Mouse (Mus musculus): Measurements from ENCODE around the gene Osbp2. TPM values are rescaled to one million over a fixed set of nuclear protein-coding genes. Genes with fewer than 3 reads are reported as not detected.

The Osbp2 gene
- polyA plus RNA-seq, 1 experiment from 2014 or later = 0.20 TPM

DNA sequence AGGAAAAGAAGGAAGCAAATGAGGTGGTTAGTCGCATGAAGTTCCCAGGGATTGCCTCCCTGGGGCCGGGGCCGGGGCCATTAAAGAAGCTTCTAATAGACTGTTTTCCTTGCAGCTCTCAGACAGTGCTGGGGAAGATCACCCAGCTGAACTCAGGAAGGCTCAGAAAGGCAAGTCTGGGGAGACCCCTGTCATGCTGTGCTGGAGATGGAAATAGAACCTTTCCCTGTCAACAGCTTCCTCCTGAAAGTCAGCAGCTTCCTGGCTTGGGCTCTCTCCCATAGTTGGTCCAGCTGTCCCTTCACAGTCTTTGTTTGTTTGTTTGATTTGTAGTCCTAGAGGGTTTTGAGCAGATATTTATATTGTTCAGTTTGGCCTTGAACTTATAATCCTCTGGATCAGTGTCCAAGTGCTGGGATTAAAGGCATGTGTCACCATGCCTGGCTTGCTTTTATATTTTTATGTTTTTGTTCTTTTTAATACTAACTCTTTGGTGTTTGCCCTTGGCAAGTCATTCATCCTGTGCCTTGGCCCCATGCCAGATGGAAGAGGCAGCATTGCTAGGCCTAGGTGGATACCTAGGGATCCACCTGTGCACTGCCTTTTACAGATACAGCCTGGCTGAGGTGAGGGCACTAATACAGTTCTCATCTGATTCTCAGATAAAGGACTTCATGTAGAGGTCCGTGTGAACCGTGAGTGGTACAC lies 178.8 kb downstream of the Osbp2 start:
- Histone ChIP-seq H3K9me3 (no peaks in the 10 kb centered on the region), H3K4me3 (no peak overlapping the region), H3K9ac (no peak overlapping the region), H3K4me2 (no peak overlapping the region), H3K36me3 (peaks cover 85% of the 10 kb centered on the region), H3K27ac (no peak overlapping the region), H3K27me3 (no peaks in the 10 kb centered on the region), H3K4me1 (no peaks in the 10 kb centered on the region)
- 90% methylated on average over 5 of the region's 5 CpGs for WGBS
- no peak for ATAC-seq (ENCODE audit: borderline replicate concordance, extremely low read depth, low FRiP score, low TSS enrichment)

DNA sequence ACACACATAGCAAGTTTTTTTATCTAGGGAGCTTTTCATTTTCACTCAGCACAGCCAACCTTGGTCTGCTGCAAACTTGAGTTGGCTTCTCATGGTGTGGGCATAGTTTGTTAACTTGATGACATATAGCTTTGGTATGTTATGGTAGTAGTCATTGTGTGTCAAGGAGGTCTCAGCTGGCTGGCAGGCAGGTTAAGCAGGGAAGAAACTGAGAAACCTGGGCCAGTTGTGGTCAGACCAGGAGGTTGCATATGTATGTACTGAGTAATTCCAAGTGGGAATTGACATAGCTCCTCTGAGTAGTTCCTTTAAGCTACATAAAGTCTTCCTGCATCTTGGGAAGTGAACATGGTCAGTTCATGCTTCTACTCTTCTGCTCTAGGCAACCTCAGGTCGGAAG lies 179.5 kb downstream of the Osbp2 start:
- WGBS = 100% methylated on average over 1 of the region's 1 CpGs
- no peak overlapping the region for H3K9ac ChIP-seq
- ATAC-seq (ENCODE audit: borderline replicate concordance, extremely low read depth, low FRiP score, low TSS enrichment) = no peak
- peaks cover 83% of the 10 kb centered on the region for H3K36me3 ChIP-seq
- H3K27ac ChIP-seq = no peak overlapping the region
- H3K4me2 ChIP-seq = no peak overlapping the region
- no peaks in the 10 kb centered on the region for H3K4me1 ChIP-seq
- H3K4me3 ChIP-seq = no peak overlapping the region
- H3K27me3 ChIP-seq = no peaks in the 10 kb centered on the region
- H3K9me3 ChIP-seq = no peaks in the 10 kb centered on the region

DNA sequence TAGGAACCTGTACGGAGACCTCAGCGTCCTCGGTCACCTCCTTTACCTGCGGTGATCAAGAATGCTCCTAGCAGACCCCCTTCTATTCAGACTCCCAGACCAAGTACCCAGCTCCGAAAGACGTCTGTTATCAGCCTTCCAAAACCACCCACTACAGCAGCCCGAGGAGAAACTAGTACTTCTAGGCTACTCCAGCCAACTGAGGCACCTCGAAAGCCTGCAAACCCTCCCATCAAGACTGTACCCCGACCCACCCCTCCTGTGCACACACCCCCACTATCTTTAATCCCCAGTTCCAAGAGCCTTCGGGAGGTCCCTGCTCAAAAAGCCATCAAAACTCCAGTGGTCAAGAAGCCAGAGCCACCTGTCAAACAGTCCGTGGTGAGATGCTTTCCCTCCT lies 180.0 kb downstream of the Osbp2 start:
- Histone ChIP-seq H3K9ac (no peak overlapping the region), H3K9me3 (no peaks in the 10 kb centered on the region), H3K27me3 (no peaks in the 10 kb centered on the region), H3K4me3 (no peak overlapping the region), H3K27ac (no peak overlapping the region), H3K4me2 (no peak overlapping the region), H3K36me3 (peaks cover 82% of the 10 kb centered on the region), H3K4me1 (no peaks in the 10 kb centered on the region)
- WGBS = 93% methylated on average over 11 of the region's 11 CpGs
- no peak for ATAC-seq (ENCODE audit: borderline replicate concordance, extremely low read depth, low FRiP score, low TSS enrichment)

DNA sequence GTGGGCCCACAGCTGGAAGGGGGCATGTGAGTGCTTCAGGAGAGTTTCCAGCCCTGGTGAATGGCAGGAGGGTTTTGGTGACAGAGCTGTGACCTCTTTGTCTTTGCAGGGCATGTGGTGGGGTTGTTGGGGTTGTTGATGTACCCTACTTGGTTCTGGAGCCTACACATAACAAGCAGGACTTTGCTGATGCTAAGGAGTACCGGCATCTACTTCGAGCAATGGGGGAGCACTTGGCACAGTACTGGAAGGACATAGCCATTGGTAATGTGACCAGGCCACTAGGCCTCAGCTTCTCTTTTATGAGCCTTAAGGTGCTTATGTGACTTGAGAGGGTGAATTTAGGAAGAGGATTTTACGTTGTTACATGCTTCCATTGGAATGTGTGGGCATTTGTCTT lies 183.9 kb downstream of the Osbp2 start:
- no peak overlapping the region for H3K4me2 ChIP-seq
- no peak overlapping the region for H3K27ac ChIP-seq
- no peak for ATAC-seq (ENCODE audit: borderline replicate concordance, extremely low read depth, low FRiP score, low TSS enrichment)
- H3K9ac ChIP-seq = no peak overlapping the region
- no peaks in the 10 kb centered on the region for H3K27me3 ChIP-seq
- no peaks in the 10 kb centered on the region for H3K4me1 ChIP-seq
- WGBS = 95% methylated on average over 3 of the region's 3 CpGs
- H3K36me3 ChIP-seq = peaks cover 87% of the 10 kb centered on the region
- no peak overlapping the region for H3K4me3 ChIP-seq
- no peaks in the 10 kb centered on the region for H3K9me3 ChIP-seq

DNA sequence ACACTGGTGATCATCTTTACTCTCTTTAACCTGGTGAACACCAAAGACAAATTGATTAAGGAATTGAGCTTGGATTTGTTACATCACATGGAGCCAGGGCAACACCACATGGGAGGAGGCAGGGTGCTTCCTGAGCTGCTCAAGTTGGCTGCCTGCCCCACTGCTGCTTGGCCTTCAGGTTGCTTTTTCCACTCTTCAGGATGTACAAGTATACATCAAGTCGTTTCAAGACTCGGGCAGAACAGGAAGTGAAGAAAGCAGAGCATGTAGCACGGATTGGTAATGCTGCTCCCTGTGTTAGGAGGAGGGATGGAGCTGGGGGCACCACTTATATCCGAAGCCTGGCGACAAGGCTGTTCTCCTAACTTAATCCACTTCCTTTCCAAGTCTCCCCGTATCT lies 186.5 kb downstream of the Osbp2 start:
- H3K9me3 ChIP-seq = no peaks in the 10 kb centered on the region
- H3K4me2 ChIP-seq = no peak overlapping the region
- H3K27ac ChIP-seq = no peak overlapping the region
- no peak overlapping the region for H3K4me3 ChIP-seq
- H3K36me3 ChIP-seq = peaks cover 87% of the 10 kb centered on the region
- 69% methylated on average over 6 of the region's 6 CpGs for WGBS
- no peak for ATAC-seq (ENCODE audit: borderline replicate concordance, extremely low read depth, low FRiP score, low TSS enrichment)
- H3K27me3 ChIP-seq = no peaks in the 10 kb centered on the region
- H3K9ac ChIP-seq = no peak overlapping the region
- no peaks in the 10 kb centered on the region for H3K4me1 ChIP-seq

DNA sequence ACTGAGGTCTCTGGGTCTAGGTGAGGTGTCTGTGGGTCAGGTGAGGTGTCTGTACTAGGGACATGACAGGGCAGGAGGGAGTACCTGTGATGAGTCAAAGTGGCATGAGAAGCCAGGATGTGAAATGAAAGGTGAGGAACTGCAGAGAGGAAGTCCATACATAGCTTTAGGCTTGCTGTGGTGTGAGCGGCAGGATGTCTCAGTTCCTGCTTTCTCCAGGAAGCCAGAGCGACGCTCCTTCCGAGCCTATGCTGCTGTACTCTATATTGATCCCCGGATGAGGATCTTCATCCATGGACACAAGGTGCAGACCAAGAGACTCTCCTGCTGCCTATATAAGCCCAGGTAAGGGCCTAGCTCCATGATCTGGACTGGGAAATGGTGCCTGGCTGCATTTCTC lies 187.3 kb downstream of the Osbp2 start:
- ATAC-seq (ENCODE audit: borderline replicate concordance, extremely low read depth, low FRiP score, low TSS enrichment) = no peak
- 90% methylated on average over 5 of the region's 5 CpGs for WGBS
- Histone ChIP-seq H3K4me3 (no peak overlapping the region), H3K36me3 (peaks cover 91% of the 10 kb centered on the region), H3K4me2 (no peak overlapping the region), H3K9ac (no peak overlapping the region), H3K4me1 (no peaks in the 10 kb centered on the region), H3K27me3 (no peaks in the 10 kb centered on the region), H3K9me3 (no peaks in the 10 kb centered on the region), H3K27ac (0 out of 2 replicates have a peak overlapping the region, but pooled peaks have one; percentile 39)

DNA sequence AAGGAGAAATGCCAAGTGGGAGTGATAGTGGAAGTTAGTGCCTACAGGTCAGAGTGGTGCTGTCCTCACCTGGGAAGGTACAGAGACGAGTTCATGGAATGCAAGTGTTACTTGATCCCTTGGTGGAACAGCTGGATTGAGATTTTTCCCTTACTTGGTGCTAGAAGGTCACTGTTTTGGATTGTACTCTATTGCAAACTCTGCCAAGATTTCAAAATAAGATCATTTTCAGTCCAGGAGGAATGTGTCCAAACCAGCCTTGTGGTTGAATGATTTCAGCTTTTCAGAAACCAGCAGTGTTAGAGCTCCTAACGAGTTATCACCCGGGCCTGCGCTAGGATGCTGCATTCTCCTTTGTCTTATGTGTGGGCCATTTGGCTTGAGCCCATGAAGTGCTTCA lies 189.2 kb downstream of the Osbp2 start:
- no peak for ATAC-seq (ENCODE audit: borderline replicate concordance, extremely low read depth, low FRiP score, low TSS enrichment)
- peaks cover 88% of the 10 kb centered on the region for H3K36me3 ChIP-seq
- no peak overlapping the region for H3K4me2 ChIP-seq
- H3K9me3 ChIP-seq = no peaks in the 10 kb centered on the region
- H3K27ac ChIP-seq = no peak overlapping the region
- H3K4me3 ChIP-seq = no peak overlapping the region
- WGBS = 93% methylated on average over 4 of the region's 4 CpGs
- no peak overlapping the region for H3K9ac ChIP-seq
- no peaks in the 10 kb centered on the region for H3K4me1 ChIP-seq
- no peaks in the 10 kb centered on the region for H3K27me3 ChIP-seq

DNA sequence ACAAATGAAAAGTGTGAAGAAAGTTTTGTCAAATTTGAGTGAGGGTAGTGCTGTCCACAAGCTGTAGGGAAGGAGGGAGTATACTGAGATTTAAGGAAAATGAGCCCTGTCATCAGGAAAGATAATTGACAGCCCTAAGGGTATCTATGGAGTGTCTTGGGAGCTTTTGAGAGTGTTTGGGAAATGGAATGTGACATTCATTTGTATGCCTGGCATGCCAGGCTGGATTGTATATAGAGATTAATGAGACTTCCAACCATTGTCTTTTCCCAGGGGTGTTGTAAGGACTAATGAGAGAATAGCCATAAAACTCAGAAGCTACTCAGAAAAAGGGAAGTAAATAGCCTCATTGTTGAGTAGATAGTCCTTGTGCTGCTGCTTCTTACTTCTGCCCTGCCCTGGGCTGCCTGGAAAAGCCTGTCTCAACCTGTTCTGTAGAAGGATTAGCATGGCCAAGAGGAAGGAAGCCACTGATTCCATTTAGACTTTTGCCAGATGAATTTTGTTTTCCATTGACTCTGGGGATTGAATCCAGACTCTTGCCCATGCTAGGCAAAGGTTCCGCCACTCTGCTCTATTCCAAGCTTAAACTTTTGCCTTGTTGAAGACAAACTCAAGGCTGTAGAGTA lies 192.6 kb downstream of the Osbp2 start:
- H3K27ac ChIP-seq = no peak overlapping the region
- H3K4me1 ChIP-seq = no peaks in the 10 kb centered on the region
- H3K9ac ChIP-seq = no peak overlapping the region
- no peaks in the 10 kb centered on the region for H3K27me3 ChIP-seq
- no peak overlapping the region for H3K4me3 ChIP-seq
- WGBS = 97% methylated on average over 1 of the region's 1 CpGs
- H3K4me2 ChIP-seq = no peak overlapping the region
- H3K9me3 ChIP-seq = no peaks in the 10 kb centered on the region
- peaks cover 83% of the 10 kb centered on the region for H3K36me3 ChIP-seq
- no peak for ATAC-seq (ENCODE audit: borderline replicate concordance, extremely low read depth, low FRiP score, low TSS enrichment)

DNA sequence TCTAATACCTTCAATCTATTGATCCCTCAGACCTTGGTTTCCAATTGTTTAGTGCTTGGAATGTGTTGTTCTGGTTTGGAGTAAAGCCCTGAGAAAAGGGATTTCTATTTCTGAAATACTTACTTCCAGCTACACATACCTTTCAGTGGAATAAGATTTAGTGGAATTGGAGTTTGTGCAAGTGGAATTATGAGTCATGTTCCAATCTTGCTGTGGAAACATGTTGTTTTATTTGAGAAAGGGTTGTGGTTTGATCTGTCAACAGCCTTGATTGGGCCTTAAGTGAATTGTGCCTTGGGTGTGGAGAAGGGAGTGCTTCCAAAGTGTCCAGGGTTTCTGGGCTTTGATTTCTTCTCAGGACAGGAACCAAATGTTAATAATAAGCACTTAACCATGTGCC lies 193.9 kb downstream of the Osbp2 start:
- Histone ChIP-seq H3K36me3 (peaks cover 77% of the 10 kb centered on the region), H3K27ac (no peak overlapping the region), H3K9ac (no peak overlapping the region), H3K4me2 (no peak overlapping the region), H3K9me3 (no peaks in the 10 kb centered on the region), H3K4me1 (no peaks in the 10 kb centered on the region), H3K27me3 (no peaks in the 10 kb centered on the region), H3K4me3 (no peak overlapping the region)
- ATAC-seq (ENCODE audit: borderline replicate concordance, extremely low read depth, low FRiP score, low TSS enrichment) = no peak

DNA sequence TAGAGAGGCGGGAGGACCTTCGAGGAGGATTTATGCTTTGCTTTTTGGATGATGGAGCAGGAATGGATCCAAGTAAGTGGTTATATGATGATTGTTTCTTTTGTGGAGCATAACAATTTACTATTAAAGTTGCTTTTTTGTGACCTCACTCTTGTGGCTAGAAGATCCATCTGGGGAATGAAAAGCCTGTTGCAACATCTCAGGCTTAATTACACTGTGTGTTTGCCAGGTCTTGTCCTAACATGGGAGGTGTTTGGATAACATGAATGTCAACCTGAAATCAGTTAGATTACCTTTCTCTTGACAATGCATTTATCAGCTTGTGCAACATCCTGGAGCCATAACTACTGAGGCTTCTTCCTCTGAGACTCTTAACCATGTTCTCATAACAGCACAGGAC lies 194.9 kb downstream of the Osbp2 start:
- no peak for ATAC-seq (ENCODE audit: borderline replicate concordance, extremely low read depth, low FRiP score, low TSS enrichment)
- H3K9ac ChIP-seq = no peak overlapping the region
- no peaks in the 10 kb centered on the region for H3K9me3 ChIP-seq
- 87% methylated on average over 2 of the region's 2 CpGs for WGBS
- H3K4me1 ChIP-seq = no peaks in the 10 kb centered on the region
- no peak overlapping the region for H3K4me3 ChIP-seq
- H3K27ac ChIP-seq = no peak overlapping the region
- H3K27me3 ChIP-seq = no peaks in the 10 kb centered on the region
- peaks cover 77% of the 10 kb centered on the region for H3K36me3 ChIP-seq
- H3K4me2 ChIP-seq = no peak overlapping the region

DNA sequence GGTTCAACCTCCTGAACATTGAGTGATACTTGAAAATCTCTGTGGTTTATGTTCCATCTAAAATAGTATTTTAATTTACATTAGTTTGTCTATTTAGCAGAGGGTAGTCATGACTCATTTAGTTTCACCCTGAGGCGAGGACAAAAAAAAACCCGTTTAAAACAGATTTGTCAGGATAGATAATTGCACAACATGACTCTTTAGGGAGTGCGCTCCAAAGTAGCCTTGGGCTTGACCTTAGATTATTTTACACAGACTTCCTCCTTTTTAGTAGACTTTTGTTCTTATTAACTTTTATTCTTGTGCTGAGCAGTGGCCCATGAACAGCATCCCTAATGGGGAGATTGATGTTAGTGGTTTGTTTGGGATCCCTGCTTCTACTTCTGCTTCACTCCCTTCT lies 196.2 kb downstream of the Osbp2 start:
- Histone ChIP-seq H3K4me2 (no peak overlapping the region), H3K4me3 (no peak overlapping the region), H3K9ac (no peak overlapping the region), H3K4me1 (no peaks in the 10 kb centered on the region), H3K9me3 (no peaks in the 10 kb centered on the region), H3K36me3 (peaks cover 73% of the 10 kb centered on the region), H3K27ac (no peak overlapping the region), H3K27me3 (no peaks in the 10 kb centered on the region)
- no peak for ATAC-seq (ENCODE audit: borderline replicate concordance, extremely low read depth, low FRiP score, low TSS enrichment)
- WGBS = 82% methylated on average over 3 of the region's 3 CpGs

DNA sequence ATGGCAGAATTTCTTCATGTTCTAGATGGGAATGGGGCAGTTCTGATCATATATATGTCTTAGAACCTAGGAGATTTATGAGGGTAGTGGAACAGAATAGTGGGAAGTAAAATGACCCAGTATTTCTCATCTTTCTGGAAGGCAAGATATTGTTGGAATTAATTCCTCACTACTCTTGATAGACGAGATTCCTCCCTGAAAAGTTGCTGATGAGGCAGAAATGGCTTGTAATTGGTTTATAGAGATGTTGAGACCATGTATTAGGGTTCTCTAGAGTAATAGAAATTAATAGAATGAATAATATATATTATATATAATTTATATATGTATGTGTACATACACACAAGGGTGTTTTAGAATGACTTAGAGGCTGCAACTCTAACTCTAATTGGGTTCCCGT lies 201.7 kb downstream of the Osbp2 start:
- no peaks in the 10 kb centered on the region for H3K4me1 ChIP-seq
- H3K36me3 ChIP-seq = peaks cover 45% of the 10 kb centered on the region

More for the DNA sequence above, 201.7 kb downstream of the Osbp2 start:
- Histone ChIP-seq H3K4me2 (no peak overlapping the region), H3K9ac (no peak overlapping the region), H3K9me3 (no peaks in the 10 kb centered on the region), H3K4me3 (no peak overlapping the region), H3K27me3 (no peaks in the 10 kb centered on the region), H3K27ac (no peak overlapping the region)
- 88% methylated on average over 2 of the region's 2 CpGs for WGBS
- ATAC-seq (ENCODE audit: borderline replicate concordance, extremely low read depth, low FRiP score, low TSS enrichment) = no peak
